Mouse (Mus musculus): ENCODE measurements around the gene Ccdc17. TPM values are rescaled to one million over a fixed set of nuclear protein-coding genes. Genes with fewer than 3 reads are reported as not detected.

The Ccdc17 gene
- polyA plus RNA-seq (2014; fragmentation: Nextera tagmentation; extraction: Ambion mirVana): 3.8 and 5.3 TPM in 2 replicates

GRCm38 (mm10) chr4:116596379-116596778 lies at the start of gene Ccdc17:
Ccdc17 (plus strand) TSS chr4:116596654.
- Histone ChIP-seq H3K36me3 (replicated peaks; ENCODE audit: control insufficient read depth, insufficient read depth) (peaks cover 48% of the 10 kb centered on the region), H3K27ac (peak within 1 kb of the TSS; percentile 87), H3K4me1 (replicated peaks; ENCODE audit: control insufficient read depth, insufficient read depth, low read length) (peaks cover 16% of the 10 kb centered on the region), H3K4me2 (replicated peaks) (peak within 1 kb of the TSS; percentile 75), H3K27me3 (ENCODE audit: control insufficient read depth, insufficient read depth, low read length) (no peaks in the 10 kb centered on the region), H3K9ac (peak within 1 kb of the TSS; percentile 80), H3K4me3 (replicated peaks; ENCODE audit: low read length) (peak within 1 kb of the TSS; percentile 70), H3K9me3 (ENCODE audit: control insufficient read depth, low read length) (no peaks in the 10 kb centered on the region)
- DNase-seq (ENCODE audit: low spot score): no peak
- WGBS: 25% methylated on average over 5 of the region's 5 CpGs
- no peak for ATAC-seq (ENCODE audit: low FRiP score)

- no peak overlapping the region for H3K4me3 ChIP-seq (replicated peaks; ENCODE audit: low read length)
- DNase-seq (ENCODE audit: low spot score) (no peak), ATAC-seq (ENCODE audit: low FRiP score) (no peak)
- H3K4me2 ChIP-seq (replicated peaks): no peak overlapping the region
- H3K36me3 ChIP-seq (replicated peaks; ENCODE audit: control insufficient read depth, insufficient read depth): peaks cover 18% of the 10 kb centered on the region
- no peak overlapping the region for H3K27ac ChIP-seq
- WGBS: 93% methylated on average over 1 of the region's 1 CpGs
- no peak overlapping the region for H3K9ac ChIP-seq
- H3K27me3 ChIP-seq (ENCODE audit: control insufficient read depth, insufficient read depth, low read length): no peaks in the 10 kb centered on the region
- H3K4me1 ChIP-seq (replicated peaks; ENCODE audit: control insufficient read depth, insufficient read depth, low read length): no peaks in the 10 kb centered on the region
- no peaks in the 10 kb centered on the region for H3K9me3 ChIP-seq (ENCODE audit: control insufficient read depth, low read length)
Observed at GRCm38 (mm10) chr4:116550432-116550831, 46.0 kb upstream of the Ccdc17 start.

- 86% methylated on average over 3 of the region's 3 CpGs for WGBS
Observed at GRCm38 (mm10) chr4:116553035-116553434, 43.4 kb upstream of the Ccdc17 start.

GRCm38 (mm10) chr4:116555413-116556300 lies 40.8 kb upstream of the Ccdc17 start, which contains the start of gene Tmem69:
Tmem69 (minus strand) TSS chr4:116555936.
- Histone ChIP-seq H3K4me3 (replicated peaks; ENCODE audit: low read length) (peak within 1 kb of the TSS; percentile 64), H3K4me2 (replicated peaks) (peak within 1 kb of the TSS; percentile 72), H3K27me3 (ENCODE audit: control insufficient read depth, insufficient read depth, low read length) (no peaks in the 10 kb centered on the region), H3K9me3 (ENCODE audit: control insufficient read depth, low read length) (no peaks in the 10 kb centered on the region), H3K9ac (peak within 1 kb of the TSS; percentile 71), H3K36me3 (replicated peaks; ENCODE audit: control insufficient read depth, insufficient read depth) (peaks cover 18% of the 10 kb centered on the region), H3K27ac (peak within 1 kb of the TSS; percentile 95), H3K4me1 (replicated peaks; ENCODE audit: control insufficient read depth, insufficient read depth, low read length) (peaks cover 21% of the 10 kb centered on the region)
- ATAC-seq (ENCODE audit: low FRiP score) (no peak), DNase-seq (ENCODE audit: low spot score) (peak; percentile 87)
- 6% methylated on average over 23 of the region's 23 CpGs for WGBS

More at GRCm38 (mm10) chr4:116553035-116553434, 43.4 kb upstream of the Ccdc17 start:
- Histone ChIP-seq H3K9ac (no peak overlapping the region), H3K36me3 (replicated peaks; ENCODE audit: control insufficient read depth, insufficient read depth) (peaks cover 18% of the 10 kb centered on the region), H3K27ac (no peak overlapping the region), H3K4me3 (replicated peaks; ENCODE audit: low read length) (no peak overlapping the region), H3K4me2 (replicated peaks) (no peak overlapping the region), H3K4me1 (replicated peaks; ENCODE audit: control insufficient read depth, insufficient read depth, low read length) (no peaks in the 10 kb centered on the region; the same call in 1 of the 2 replicates), H3K27me3 (ENCODE audit: control insufficient read depth, insufficient read depth, low read length) (no peaks in the 10 kb centered on the region), H3K9me3 (ENCODE audit: control insufficient read depth, low read length) (no peaks in the 10 kb centered on the region)
- no peak for DNase-seq (ENCODE audit: low spot score)
- no peak for ATAC-seq (ENCODE audit: low FRiP score)

- WGBS: under 1% methylated on average over 28 of the region's 28 CpGs
- DNase-seq (ENCODE audit: low spot score) (peak; percentile 94), ATAC-seq (ENCODE audit: low FRiP score) (peak; percentile 96)
- Histone ChIP-seq H3K4me1 (replicated peaks; ENCODE audit: control insufficient read depth, insufficient read depth, low read length) (peaks cover 21% of the 10 kb centered on the region), H3K4me3 (replicated peaks; ENCODE audit: low read length) (peak overlapping the region; percentile 64), H3K9me3 (ENCODE audit: control insufficient read depth, low read length) (no peaks in the 10 kb centered on the region), H3K9ac (peak overlapping the region; percentile 71), H3K27ac (peak overlapping the region; percentile 95), H3K4me2 (replicated peaks) (peak overlapping the region; percentile 72), H3K36me3 (replicated peaks; ENCODE audit: control insufficient read depth, insufficient read depth) (peaks cover 18% of the 10 kb centered on the region), H3K27me3 (ENCODE audit: control insufficient read depth, insufficient read depth, low read length) (no peaks in the 10 kb centered on the region)
Observed at GRCm38 (mm10) chr4:116556561-116557305, 39.7 kb upstream of the Ccdc17 start.

- H3K4me1 ChIP-seq (replicated peaks; ENCODE audit: control insufficient read depth, insufficient read depth, low read length): peaks cover 21% of the 10 kb centered on the region
- WGBS: under 1% methylated on average over 78 of the region's 78 CpGs
- DNase-seq (ENCODE audit: low spot score): peak; percentile 95
- H3K27me3 ChIP-seq (ENCODE audit: control insufficient read depth, insufficient read depth, low read length): no peaks in the 10 kb centered on the region
- peak within 1 kb of the TSS; percentile 64 for H3K4me3 ChIP-seq (replicated peaks; ENCODE audit: low read length)
- peaks cover 13% of the 10 kb centered on the region for H3K36me3 ChIP-seq (replicated peaks; ENCODE audit: control insufficient read depth, insufficient read depth)
- H3K27ac ChIP-seq: peak within 1 kb of the TSS; percentile 95
- peak within 1 kb of the TSS; percentile 72 for H3K4me2 ChIP-seq (replicated peaks)
- no peaks in the 10 kb centered on the region for H3K9me3 ChIP-seq (ENCODE audit: control insufficient read depth, low read length)
- peak; percentile 95 for ATAC-seq (ENCODE audit: low FRiP score)
- peak within 1 kb of the TSS; percentile 71 for H3K9ac ChIP-seq
Observed at GRCm38 (mm10) chr4:116557306-116558121, 38.9 kb upstream of the Ccdc17 start, which contains the start of gene Gpbp1l1. Gpbp1l1 (plus strand) TSS chr4:116557658.

- Histone ChIP-seq H3K27ac (no peak overlapping the region; the same call in 1 of the 2 replicates), H3K4me1 (replicated peaks; ENCODE audit: control insufficient read depth, insufficient read depth, low read length) (peaks cover 21% of the 10 kb centered on the region), H3K9me3 (ENCODE audit: control insufficient read depth, low read length) (no peaks in the 10 kb centered on the region), H3K4me3 (replicated peaks; ENCODE audit: low read length) (peak overlapping the region; percentile 64), H3K36me3 (replicated peaks; ENCODE audit: control insufficient read depth, insufficient read depth) (peaks cover 7% of the 10 kb centered on the region), H3K9ac (peak overlapping the region; percentile 71), H3K27me3 (ENCODE audit: control insufficient read depth, insufficient read depth, low read length) (no peaks in the 10 kb centered on the region), H3K4me2 (replicated peaks) (peak overlapping the region; percentile 72)
- DNase-seq (ENCODE audit: low spot score) (peak; percentile 27), ATAC-seq (ENCODE audit: low FRiP score) (no peak)
- 7% methylated on average over 15 of the region's 15 CpGs for WGBS
Observed at GRCm38 (mm10) chr4:116558151-116558882, 38.1 kb upstream of the Ccdc17 start.

GRCm38 (mm10) chr4:116595793-116596192 lies 661 bp upstream of the Ccdc17 start:
- no peaks in the 10 kb centered on the region for H3K9me3 ChIP-seq (ENCODE audit: control insufficient read depth, low read length)
- no peak overlapping the region for H3K9ac ChIP-seq
- peaks cover 48% of the 10 kb centered on the region for H3K36me3 ChIP-seq (replicated peaks; ENCODE audit: control insufficient read depth, insufficient read depth)
- no peak overlapping the region for H3K27ac ChIP-seq
- H3K4me3 ChIP-seq (replicated peaks; ENCODE audit: low read length): no peak overlapping the region
- no peak overlapping the region for H3K4me2 ChIP-seq (replicated peaks)
- ATAC-seq (ENCODE audit: low FRiP score) (no peak), DNase-seq (ENCODE audit: low spot score) (no peak)
- H3K4me1 ChIP-seq (replicated peaks; ENCODE audit: control insufficient read depth, insufficient read depth, low read length): peaks cover 16% of the 10 kb centered on the region
- H3K27me3 ChIP-seq (ENCODE audit: control insufficient read depth, insufficient read depth, low read length): no peaks in the 10 kb centered on the region
- WGBS: 82% methylated on average over 8 of the region's 8 CpGs
